8 mouse cellular contexts compared by ENCODE assay signal in the genomic region with DNA sequence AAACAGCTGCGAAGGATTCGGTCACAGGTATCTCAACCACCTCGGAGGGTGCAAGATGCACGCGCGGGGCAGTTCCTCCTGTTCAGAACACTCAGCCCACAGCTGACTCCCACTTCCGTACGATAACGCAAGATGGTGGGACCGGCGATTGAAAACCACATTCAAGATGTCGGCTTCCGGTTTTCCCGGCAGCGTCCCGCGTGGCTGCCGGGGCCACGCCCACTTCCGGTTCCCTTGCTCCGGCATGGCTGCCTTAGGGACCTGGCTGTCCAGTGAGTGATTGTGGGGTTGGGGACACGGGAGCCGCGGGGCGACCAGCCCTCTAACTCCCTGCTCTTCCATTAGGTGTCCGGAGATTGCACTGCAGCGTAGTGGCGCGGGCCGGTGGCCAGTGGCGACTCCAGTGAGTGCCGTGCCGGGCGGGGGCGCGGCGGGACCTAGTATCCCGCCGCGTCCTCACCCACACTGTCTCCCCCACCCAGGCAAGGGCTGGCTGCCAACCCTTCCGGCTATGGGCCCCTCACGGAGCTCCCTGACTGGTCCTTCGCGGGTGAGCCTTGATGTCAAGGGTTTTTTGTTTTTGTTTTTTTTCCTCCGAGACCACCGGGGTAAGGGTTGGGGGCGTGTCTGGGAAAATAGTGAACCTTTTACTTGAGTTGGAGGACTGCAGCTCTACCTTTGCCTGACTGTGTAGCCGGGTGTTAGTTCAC. TPM values are rescaled to one million over a fixed set of nuclear protein-coding genes. Genes with fewer than 3 reads are reported as not detected.
DNase-seq lines count a peak whose midpoint lies in the region; ATAC-seq and TF ChIP-seq lines count a peak whose summit lies in the region.

Mrpl52 (plus strand) TSS at position 221 of the 710 bp plus-strand sequence.

- peak; percentile 67 for TF ChIP-seq EP300 in lung, postnatal 0 days (IDR thresholded peaks at IDR 0.05)

- H3K4me3 ChIP-seq in hindbrain, embryonic 12.5 days: peak within 1 kb of the TSS; percentile 70
- peak within 1 kb of the TSS; percentile 80 for H3K4me3 ChIP-seq in lung, postnatal 0 days (ENCODE audit: low read depth, low read length)

- peak within 1 kb of the TSS; percentile 79 for H3K4me2 ChIP-seq in hindbrain, embryonic 12.5 days (replicated peaks)
- H3K4me2 ChIP-seq in lung, postnatal 0 days (replicated peaks; ENCODE audit: low read depth, low read length): peak within 1 kb of the TSS; percentile 87

- H3K27ac ChIP-seq in hindbrain, embryonic 12.5 days: peak within 1 kb of the TSS; percentile 90
- peak within 1 kb of the TSS; percentile 85 for H3K27ac ChIP-seq in lung, postnatal 0 days (ENCODE audit: low read length)

- peak within 1 kb of the TSS; percentile 81 for H3K9ac ChIP-seq in hindbrain, embryonic 12.5 days
- peak within 1 kb of the TSS; percentile 76 for H3K9ac ChIP-seq in lung, postnatal 0 days (replicated peaks; ENCODE audit: low read depth)

- 0 out of 2 replicates have a peak, but pooled peaks cover 4% of the 10 kb centered on the region for H3K36me3 ChIP-seq in hindbrain, embryonic 12.5 days
- H3K36me3 ChIP-seq in lung, postnatal 0 days (ENCODE audit: insufficient read depth, low read length): no peaks in the 10 kb centered on the region

- no peaks in the 10 kb centered on the region for H3K9me3 ChIP-seq in hindbrain, embryonic 12.5 days (replicated peaks)
- H3K9me3 ChIP-seq in lung, postnatal 0 days (ENCODE audit: low read length): no peaks in the 10 kb centered on the region

- peak; percentile 86 for ATAC-seq in hindbrain, embryonic 12.5 days (ENCODE audit: low FRiP score)
- ATAC-seq in lung, postnatal 0 days: peak; percentile 79

- no peak for TF ChIP-seq CTCF in lung, postnatal 0 days (IDR thresholded peaks at IDR 0.05)

- peaks cover 31% of the 10 kb centered on the region for H3K4me1 ChIP-seq in hindbrain, embryonic 12.5 days
- H3K4me1 ChIP-seq in lung, postnatal 0 days (ENCODE audit: insufficient read depth, low read depth, low read length): peaks cover 16% of the 10 kb centered on the region; the same call in 1 of the 2 replicates

- H3K27me3 ChIP-seq in hindbrain, embryonic 12.5 days: no peaks in the 10 kb centered on the region
- no peaks in the 10 kb centered on the region for H3K27me3 ChIP-seq in lung, postnatal 0 days (replicated peaks; ENCODE audit: insufficient read depth, low read length)

- under 1% methylated on average over 48 of the region's 48 CpGs for WGBS in hindbrain, embryonic 12.5 days
- WGBS in lung, postnatal 0 days: under 1% methylated on average over 48 of the region's 48 CpGs

- DNase-seq in NIH3T3 (ENCODE audit: low read depth): peak; percentile 94
- peak; percentile 96 for DNase-seq in cerebellum, postnatal 10 days
- DNase-seq in frontal cortex, postnatal 14 days (ENCODE audit: low spot score in 2 of 2): peak; percentile 86 to 89
- peak; percentile 88 to 92 for DNase-seq in layer of hippocampus, postnatal 10 days (ENCODE audit: low spot score in 2 of 2)
- peak; percentile 97 for DNase-seq in lung, postnatal 0 days (ENCODE audit: low spot score)
- DNase-seq in ovary, postnatal 14 days (ENCODE audit: low spot score): peak; percentile 90
- DNase-seq in thymus, postnatal 10 days (ENCODE audit: low spot score in 2 of 2): peak; percentile 82 to 86

RNA-seq across cellular contexts. Expression of gene Mrpl52, which starts in this region (rescaled TPM):
- polyA plus RNA-seq in hindbrain, embryonic 12.5 days (2016; fragmentation: Nextera tagmentation; extraction: Ambion mirVana): 239 and 255 TPM in 2 replicates
- 100 to 1,000 TPM; 109 to 138 TPM for total RNA-seq in layer of hippocampus, postnatal 10 days (2021)
- polyA plus RNA-seq in lung, postnatal 0 days (2015; fragmentation: Nextera tagmentation; extraction: Ambion mirVana): 251 and 266 TPM in 2 replicates

Comparison
In these comparisons a context has a peak if more than half of its experiments do, and no peak if none do; other contexts are left out.
1. Peak in every context shown above with its lines: DNase-seq, ATAC-seq, H3K4me3 ChIP-seq and H3K27ac ChIP-seq.